Mouse (Mus musculus) myocyte (in vitro differentiated cells): ENCODE results near the gene Mss51. TPM values are rescaled to one million over a fixed set of nuclear protein-coding genes. Genes with fewer than 3 reads are reported as not detected.
A peak's percentile ranks its signal among the peaks of the same experiment; 100 is the strongest.

Source experiments
- H3K27me3 ChIP-seq: one replicate; pipeline ENCODE4 v1.6.1; 2011; ENCODE audit not compliant: control insufficient read depth, insufficient read depth, insufficient read length
- H3K36me3 ChIP-seq: one replicate; pipeline ENCODE4 v1.6.1; 2011; ENCODE audit not compliant: control insufficient read depth, insufficient read depth
- H3K4me2 ChIP-seq: one replicate; pipeline ENCODE4 v1.6.1; 2011; ENCODE audit warnings: low read depth, control low read depth
- H3K4me3 ChIP-seq: one replicate; pipeline ENCODE4 v1.5.1; 2011; ENCODE audit warnings: mild to moderate bottlenecking, control low read depth, moderate library complexity
- H3K79me2 ChIP-seq: one replicate; pipeline ENCODE4 v1.6.1; 2011; ENCODE audit not compliant: control insufficient read depth, insufficient read depth
- H3ac ChIP-seq: one replicate; pipeline ENCODE4 v1.6.1; 2011; ENCODE audit not compliant: control insufficient read depth, insufficient read length
- CEBPB ChIP-seq: IDR thresholded peaks from 2 replicates; pipeline ENCODE4 v1.6.1; 2011; ENCODE audit warnings: mild to moderate bottlenecking, moderate library complexity; ENCODE audit not compliant: poor library complexity, insufficient read depth, severe bottlenecking
- E2F4 ChIP-seq: IDR thresholded peaks from one replicate; pipeline ENCODE4 v1.6.1; 2011; ENCODE audit warnings: mild to moderate bottlenecking, control low read depth, moderate library complexity; ENCODE audit not compliant: insufficient read depth
- MAX ChIP-seq: IDR thresholded peaks from one replicate; pipeline ENCODE4 v1.6.1; 2011; ENCODE audit warnings: low read depth, mild to moderate bottlenecking, control low read depth
- MYOD1 ChIP-seq, 3 experiments: IDR thresholded peaks; one replicate each; pipeline ENCODE4 v1.6.1; 2011; ENCODE audit warnings: control low read depth in 2 of 3, low read depth in 2 of 3, mild to moderate bottlenecking in 2 of 3, moderate library complexity in 1 of 3; ENCODE audit not compliant: insufficient read length in 2 of 3, control insufficient read depth in 1 of 3
- MYOG ChIP-seq, 3 experiments: IDR thresholded peaks; one replicate each; pipeline ENCODE4 v1.6.1; 2011; ENCODE audit warnings: control low read depth in 2 of 3, low read depth in 2 of 3, mild to moderate bottlenecking in 2 of 3; ENCODE audit not compliant: insufficient read length in 2 of 3, control insufficient read depth in 1 of 3, insufficient read depth in 1 of 3
- POLR2A ChIP-seq: IDR thresholded peaks from one replicate; pipeline ENCODE4 v1.6.1; 2011; ENCODE audit warnings: low read depth, mild to moderate bottlenecking, control low read depth, moderate library complexity; ENCODE audit not compliant: insufficient read length
- POLR2AphosphoS2 ChIP-seq: IDR thresholded peaks from one replicate; pipeline ENCODE4 v1.6.1; 2011; ENCODE audit warnings: low read depth, control low read depth; ENCODE audit not compliant: insufficient read length
- REST ChIP-seq: IDR thresholded peaks from one replicate; pipeline ENCODE4 v1.6.1; 2011; ENCODE audit warnings: mild to moderate bottlenecking, control low read depth, moderate library complexity; ENCODE audit not compliant: insufficient read depth, insufficient read length
- SRF ChIP-seq: IDR thresholded peaks from one replicate; pipeline ENCODE4 v1.6.1; 2011; ENCODE audit warnings: low read depth; ENCODE audit not compliant: control insufficient read depth, insufficient read length
- TCF12 ChIP-seq: IDR thresholded peaks from one replicate; pipeline ENCODE4 v1.6.1; 2011; ENCODE audit warnings: mild to moderate bottlenecking, control low read depth; ENCODE audit not compliant: poor library complexity, insufficient read depth, severe bottlenecking
- TCF3 ChIP-seq: IDR thresholded peaks from one replicate; pipeline ENCODE4 v1.6.1; 2011; ENCODE audit warnings: low read depth, control low read depth; ENCODE audit not compliant: insufficient read length
- USF1 ChIP-seq: IDR thresholded peaks from one replicate; pipeline ENCODE4 v1.6.1; 2011; ENCODE audit warnings: low read depth, mild to moderate bottlenecking, control low read depth, moderate library complexity
- polyA plus RNA-seq: library from polyadenylated mRNA; unstranded; fragments of >200 nt; fragmentation: generic; extraction: Trizol; gene quantifications from one replicate; pipeline ENCODE4 v1.2.1, GENCODE M21; 2012; ENCODE audit warnings: missing spikeins

Gene Mss51
- polyA plus RNA-seq, 1 experiment = 7.2 TPM

DNA sequence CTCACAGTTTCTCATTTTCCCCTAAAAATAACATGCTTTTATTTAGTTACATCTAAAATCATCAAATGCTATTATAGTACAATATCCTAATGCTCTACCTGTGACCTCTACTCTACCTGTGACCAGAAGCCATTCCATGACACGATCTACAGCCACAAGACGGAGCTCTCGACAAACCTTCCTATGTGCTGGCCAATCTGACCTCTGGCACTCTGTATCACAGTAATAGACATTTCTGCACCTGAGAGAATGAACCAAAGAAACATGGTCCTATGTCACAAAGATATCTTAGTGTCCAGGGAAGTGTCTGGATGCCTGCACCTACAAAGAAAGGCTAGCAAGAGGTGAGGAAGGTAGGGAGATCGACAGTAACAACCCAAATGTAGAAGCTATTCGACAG, 10.7 kb downstream of the Mss51 start:
- no peaks in the 10 kb centered on the region for H3K27me3 ChIP-seq
- no peak overlapping the region for H3ac ChIP-seq
- peaks cover 14% of the 10 kb centered on the region for H3K36me3 ChIP-seq
- no peak overlapping the region for H3K4me2 ChIP-seq
- no peak overlapping the region for H3K4me3 ChIP-seq
- no peak for TF ChIP-seq MYOD1 (IDR thresholded peaks at IDR 0.05; ENCODE audit: control insufficient read depth in 1 of 3, insufficient read length in 2 of 3, low read depth in 2 of 3)
- TF ChIP-seq TCF12 = no peak
- no peak for TF ChIP-seq REST
- TF ChIP-seq USF1 = no peak
- TF ChIP-seq MAX = no peak
- TF ChIP-seq POLR2AphosphoS2 = no peak
- TF ChIP-seq TCF3 = no peak
- TF ChIP-seq E2F4 = no peak
- TF ChIP-seq SRF = no peak
- TF ChIP-seq CEBPB = no peak
- no peak for TF ChIP-seq MYOG (IDR thresholded peaks at IDR 0.05; ENCODE audit: control insufficient read depth in 1 of 3, insufficient read depth in 1 of 3, insufficient read length in 2 of 3, low read depth in 2 of 3)
- no peak for TF ChIP-seq POLR2A
- H3K79me2 ChIP-seq = no peaks in the 10 kb centered on the region

DNA sequence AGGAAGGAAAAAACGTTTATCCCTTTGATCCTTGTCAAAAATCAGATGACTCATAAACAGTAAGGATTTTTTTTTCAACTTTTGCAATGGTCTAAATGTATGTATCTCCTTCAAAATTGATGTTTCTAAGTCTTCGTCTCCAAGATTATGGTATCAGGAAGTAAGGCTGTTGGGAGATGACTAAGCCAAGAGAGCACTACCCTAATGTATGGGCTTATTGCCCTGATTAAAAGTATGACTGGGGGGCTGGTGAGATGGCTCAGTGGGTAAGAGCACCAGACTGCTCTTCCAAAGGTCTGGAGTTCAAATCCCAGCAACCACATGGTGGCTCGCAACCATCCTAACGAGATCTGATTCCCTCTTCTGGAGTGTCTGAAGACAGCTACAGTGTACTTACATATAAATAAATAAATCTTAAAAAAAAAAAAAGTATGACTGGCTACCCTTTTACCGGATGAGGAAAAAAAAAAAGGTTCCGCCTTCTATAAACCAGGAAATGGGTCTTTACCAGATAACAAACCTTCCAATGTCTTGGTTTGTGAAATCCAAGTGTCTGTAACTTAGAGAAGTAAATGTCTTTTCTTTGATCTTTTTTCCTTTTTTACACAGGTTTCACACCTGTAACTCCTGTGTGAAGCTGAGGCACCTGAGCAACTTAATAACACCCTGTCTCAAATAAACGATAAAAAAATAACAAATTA, 14.5 kb downstream of the Mss51 start:
- Histone ChIP-seq H3ac (no peak overlapping the region), H3K27me3 (no peaks in the 10 kb centered on the region), H3K36me3 (peaks cover 10% of the 10 kb centered on the region), H3K79me2 (peaks cover 14% of the 10 kb centered on the region), H3K4me2 (no peak overlapping the region), H3K4me3 (no peak overlapping the region)
- no peak for TF ChIP-seq MYOG (IDR thresholded peaks at IDR 0.05; ENCODE audit: control insufficient read depth in 1 of 3, insufficient read depth in 1 of 3, insufficient read length in 2 of 3, low read depth in 2 of 3)
- TF ChIP-seq USF1 = no peak
- no peak for TF ChIP-seq E2F4
- no peak for TF ChIP-seq TCF3
- no peak for TF ChIP-seq REST
- TF ChIP-seq CEBPB = no peak
- no peak for TF ChIP-seq TCF12
- TF ChIP-seq POLR2AphosphoS2 = no peak
- TF ChIP-seq POLR2A = no peak
- TF ChIP-seq MAX = no peak
- no peak for TF ChIP-seq SRF
- TF ChIP-seq MYOD1 (IDR thresholded peaks at IDR 0.05; ENCODE audit: control insufficient read depth in 1 of 3, insufficient read length in 2 of 3, low read depth in 2 of 3) = no peak

DNA sequence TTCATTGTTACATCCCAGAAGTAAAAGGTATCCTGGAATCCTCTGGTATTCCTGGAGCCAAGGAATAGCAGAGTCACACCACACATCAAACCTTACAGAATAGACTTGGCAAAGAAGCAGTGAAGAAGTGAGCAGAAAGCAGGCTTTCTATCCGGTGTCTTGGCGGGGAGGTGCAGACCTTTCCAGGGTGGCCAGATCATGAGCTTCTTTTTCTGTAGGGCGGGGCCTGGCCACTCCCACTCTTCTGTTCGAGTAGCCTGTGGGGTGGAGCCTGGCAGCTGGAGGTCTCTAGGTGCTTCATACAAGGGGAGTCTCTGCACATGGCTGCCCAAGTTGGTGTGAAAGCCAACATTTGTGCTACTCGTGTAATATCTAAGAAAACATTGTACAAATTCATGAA, 15.5 kb downstream of the Mss51 start:
- Histone ChIP-seq H3K36me3 (peaks cover 4% of the 10 kb centered on the region), H3K4me2 (no peak overlapping the region), H3K79me2 (peaks cover 24% of the 10 kb centered on the region), H3K4me3 (no peak overlapping the region), H3K27me3 (no peaks in the 10 kb centered on the region), H3ac (no peak overlapping the region)
- TF ChIP-seq CEBPB (no peak), REST (no peak), USF1 (no peak), TCF3 (no peak), POLR2AphosphoS2 (no peak), E2F4 (no peak), MAX (no peak), SRF (no peak), MYOG (IDR thresholded peaks at IDR 0.05; ENCODE audit: control insufficient read depth in 1 of 3, insufficient read depth in 1 of 3, insufficient read length in 2 of 3, low read depth in 2 of 3) (no peak), MYOD1 (IDR thresholded peaks at IDR 0.05; ENCODE audit: control insufficient read depth in 1 of 3, insufficient read length in 2 of 3, low read depth in 2 of 3) (no peak), TCF12 (no peak), POLR2A (no peak)

DNA sequence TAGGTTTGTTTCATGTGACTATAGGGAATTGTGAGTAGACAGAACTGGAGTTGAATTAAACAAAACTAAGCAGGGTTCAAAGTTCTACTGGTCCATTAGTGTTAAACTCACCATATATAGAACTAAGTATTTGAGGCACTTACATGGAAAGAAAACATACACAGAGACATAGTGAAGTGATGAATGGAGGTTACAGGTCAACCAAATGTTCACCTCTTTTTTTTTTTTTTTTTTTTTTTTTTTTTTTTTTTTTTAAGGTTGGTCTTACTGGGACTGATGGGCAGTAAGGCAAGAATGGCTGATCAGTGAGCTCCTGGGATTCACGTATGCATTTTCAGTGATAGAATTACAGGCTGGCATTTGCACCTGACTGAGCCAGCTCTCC, 16.5 kb downstream of the Mss51 start:
- no peak for TF ChIP-seq POLR2A
- TF ChIP-seq E2F4 = no peak
- TF ChIP-seq REST = no peak
- no peak for TF ChIP-seq CEBPB
- TF ChIP-seq MYOD1 (IDR thresholded peaks at IDR 0.05; ENCODE audit: control insufficient read depth in 1 of 3, insufficient read length in 2 of 3, low read depth in 2 of 3) = no peak
- TF ChIP-seq TCF12 = no peak
- no peak for TF ChIP-seq SRF
- no peak for TF ChIP-seq USF1
- TF ChIP-seq TCF3 = no peak
- no peak for TF ChIP-seq POLR2AphosphoS2
- no peak for TF ChIP-seq MAX
- TF ChIP-seq MYOG (IDR thresholded peaks at IDR 0.05; ENCODE audit: control insufficient read depth in 1 of 3, insufficient read depth in 1 of 3, insufficient read length in 2 of 3, low read depth in 2 of 3) = no peak

More for the DNA sequence above, 16.5 kb downstream of the Mss51 start:
- peak overlapping the region; percentile 25 for H3ac ChIP-seq
- peaks cover 33% of the 10 kb centered on the region for H3K79me2 ChIP-seq
- H3K36me3 ChIP-seq = peaks cover 4% of the 10 kb centered on the region
- peak overlapping the region; percentile 81 for H3K4me3 ChIP-seq
- peak overlapping the region; percentile 99 for H3K4me2 ChIP-seq
- H3K27me3 ChIP-seq = no peaks in the 10 kb centered on the region
